Mouse (Mus musculus): ENCODE measurements around the gene Bach2. TPM values are rescaled to one million over a fixed set of nuclear protein-coding genes. Genes with fewer than 3 reads are reported as not detected.
A peak's percentile ranks its signal among the peaks of the same experiment; 100 is the strongest.

The Bach2 gene
- total RNA-seq, 2 experiments from 2014 or later = 8.7 to 10.9 TPM

- no peak for DNase-seq
These were observed 120.2 kb downstream of the Bach2 start for GRCm38 (mm10) chr4:32358602-32359464.

GRCm38 (mm10) chr4:32359634-32360033, 121.0 kb downstream of the Bach2 start:
- no peak for DNase-seq

GRCm38 (mm10) chr4:32360496-32360895, 121.9 kb downstream of the Bach2 start:
- DNase-seq = no peak

- no peak for DNase-seq
These were observed 124.9 kb downstream of the Bach2 start for GRCm38 (mm10) chr4:32363488-32363984.

GRCm38 (mm10) chr4:32365144-32365907, 126.7 kb downstream of the Bach2 start:
- DNase-seq = no peak

- DNase-seq = no peak
These were observed 127.6 kb downstream of the Bach2 start for GRCm38 (mm10) chr4:32366176-32366575.

GRCm38 (mm10) chr4:32368345-32368744, 129.7 kb downstream of the Bach2 start:
- no peak for DNase-seq

- no peak for DNase-seq
These were observed 134.5 kb downstream of the Bach2 start for GRCm38 (mm10) chr4:32373085-32373484.

- no peak for DNase-seq
These were observed 134.9 kb downstream of the Bach2 start for GRCm38 (mm10) chr4:32373527-32373926.

GRCm38 (mm10) chr4:32374751-32375582, 136.4 kb downstream of the Bach2 start:
- DNase-seq = no peak

GRCm38 (mm10) chr4:32375721-32376526, 137.3 kb downstream of the Bach2 start:
- no peak for DNase-seq

GRCm38 (mm10) chr4:32376527-32376948, 137.9 kb downstream of the Bach2 start:
- no peak for DNase-seq

- DNase-seq = no peak
These were observed 140.5 kb downstream of the Bach2 start for GRCm38 (mm10) chr4:32379140-32379539.

GRCm38 (mm10) chr4:32381666-32382381, 143.2 kb downstream of the Bach2 start:
- no peak for DNase-seq

- DNase-seq = no peak
These were observed 146.5 kb downstream of the Bach2 start for GRCm38 (mm10) chr4:32385121-32385520.

- DNase-seq = no peak
These were observed 147.0 kb downstream of the Bach2 start for GRCm38 (mm10) chr4:32385623-32386022.

GRCm38 (mm10) chr4:32386346-32386745, 147.7 kb downstream of the Bach2 start:
- peak; percentile 24 for DNase-seq

- no peak for DNase-seq
These were observed 148.3 kb downstream of the Bach2 start for GRCm38 (mm10) chr4:32386931-32387330.

GRCm38 (mm10) chr4:32387479-32388240, 149.1 kb downstream of the Bach2 start:
- peak; percentile 31 for DNase-seq

GRCm38 (mm10) chr4:32388564-32388963, 150.0 kb downstream of the Bach2 start:
- no peak for DNase-seq
